Mouse (Mus musculus): ENCODE results near the gene Tmem59l. TPM values are rescaled to one million over a fixed set of nuclear protein-coding genes. Genes with fewer than 3 reads are reported as not detected.

The Tmem59l gene
- polyA plus RNA-seq, 1 experiment from 2014 or later = 1.1 TPM

GRCm38 (mm10) chr8:70438423-70438822 lies 48.7 kb downstream of the Tmem59l start:
- Histone ChIP-seq H3K27me3 (replicated peaks; ENCODE audit: control insufficient read depth, insufficient read depth, low read length) (no peaks in the 10 kb centered on the region), H3K36me3 (ENCODE audit: control insufficient read depth, insufficient read depth, low read length) (no peaks in the 10 kb centered on the region), H3K27ac (ENCODE audit: low read depth, low read length) (no peak overlapping the region), H3K9me3 (ENCODE audit: control insufficient read depth, low read length) (no peaks in the 10 kb centered on the region), H3K4me3 (ENCODE audit: low read depth, low read length) (peak overlapping the region; percentile 70), H3K9ac (ENCODE audit: low read depth, low read length) (peak overlapping the region; percentile 60; the same call in 1 of the 2 replicates), H3K4me2 (peak overlapping the region; percentile 90), H3K4me1 (replicated peaks; ENCODE audit: control insufficient read depth, insufficient read depth, low read length) (peaks cover 6% of the 10 kb centered on the region)
- DNase-seq (ENCODE audit: low spot score) = no peak
- 83% methylated on average over 2 of the region's 2 CpGs for WGBS
- ATAC-seq (replicated peaks; ENCODE audit: low FRiP score) = no peak

GRCm38 (mm10) chr8:70435156-70435555 lies 52.0 kb downstream of the Tmem59l start:
- Histone ChIP-seq H3K4me3 (ENCODE audit: low read depth, low read length) (no peak overlapping the region), H3K4me2 (no peak overlapping the region), H3K27me3 (replicated peaks; ENCODE audit: control insufficient read depth, insufficient read depth, low read length) (no peaks in the 10 kb centered on the region), H3K9me3 (ENCODE audit: control insufficient read depth, low read length) (no peaks in the 10 kb centered on the region), H3K9ac (ENCODE audit: low read depth, low read length) (no peak overlapping the region), H3K4me1 (replicated peaks; ENCODE audit: control insufficient read depth, insufficient read depth, low read length) (peaks cover 9% of the 10 kb centered on the region), H3K36me3 (ENCODE audit: control insufficient read depth, insufficient read depth, low read length) (no peaks in the 10 kb centered on the region), H3K27ac (ENCODE audit: low read depth, low read length) (no peak overlapping the region)
- WGBS = 90% methylated on average over 5 of the region's 5 CpGs
- no peak for DNase-seq (ENCODE audit: low spot score)
- no peak for ATAC-seq (replicated peaks; ENCODE audit: low FRiP score)

Other genes starting within 250 kb of the Tmem59l start
- gene Homer3, start 204.5 kb downstream of the Tmem59l start, polyA plus RNA-seq (2014; fragmentation: Nextera tagmentation; extraction: Ambion mirVana) = 33.9 and 37.9 TPM in 2 replicates
- gene Ddx49, start 184.9 kb downstream of the Tmem59l start, polyA plus RNA-seq (2014; fragmentation: Nextera tagmentation; extraction: Ambion mirVana) = 56.5 and 59.1 TPM in 2 replicates
- 281 and 298 TPM in 2 replicates for gene Cope, start 184.8 kb downstream of the Tmem59l start, polyA plus RNA-seq (2014; fragmentation: Nextera tagmentation; extraction: Ambion mirVana)
- gene Cers1, start 171.6 kb downstream of the Tmem59l start, polyA plus RNA-seq (2014; fragmentation: Nextera tagmentation; extraction: Ambion mirVana) = 1.1 and 1.2 TPM in 2 replicates
- gene Gdf1, start 157.5 kb downstream of the Tmem59l start, polyA plus RNA-seq (2014; fragmentation: Nextera tagmentation; extraction: Ambion mirVana) = 1.6 and 2.6 TPM in 2 replicates
- gene Upf1, start 134.1 kb downstream of the Tmem59l start, polyA plus RNA-seq (2014; fragmentation: Nextera tagmentation; extraction: Ambion mirVana) = 21.1 and 23.7 TPM in 2 replicates
- gene Comp, start 113.8 kb downstream of the Tmem59l start, polyA plus RNA-seq (2014; fragmentation: Nextera tagmentation; extraction: Ambion mirVana) = 0.43 and 0.48 TPM in 2 replicates
- gene Crtc1, start 47.8 kb downstream of the Tmem59l start, polyA plus RNA-seq (2014; fragmentation: Nextera tagmentation; extraction: Ambion mirVana) = 11.3 and 13.1 TPM in 2 replicates
- 13.0 and 16.8 TPM in 2 replicates for gene Klhl26, start 10.4 kb downstream of the Tmem59l start, polyA plus RNA-seq (2014; fragmentation: Nextera tagmentation; extraction: Ambion mirVana)
- gene Crlf1, start 5.8 kb upstream of the Tmem59l start, polyA plus RNA-seq (2014; fragmentation: Nextera tagmentation; extraction: Ambion mirVana) = 3.8 and 5.4 TPM in 2 replicates
- gene Rex1bd, start 19.4 kb upstream of the Tmem59l start, polyA plus RNA-seq (2014; fragmentation: Nextera tagmentation; extraction: Ambion mirVana) = 113 and 120 TPM in 2 replicates
- 1,024 and 1,077 TPM in 2 replicates for gene Uba52, start 23.4 kb upstream of the Tmem59l start, polyA plus RNA-seq (2014; fragmentation: Nextera tagmentation; extraction: Ambion mirVana)
- 261 and 285 TPM in 2 replicates for gene Fkbp8, start 40.4 kb upstream of the Tmem59l start, polyA plus RNA-seq (2014; fragmentation: Nextera tagmentation; extraction: Ambion mirVana)
- 68.8 and 75.2 TPM in 2 replicates for gene Kxd1, start 40.6 kb upstream of the Tmem59l start, polyA plus RNA-seq (2014; fragmentation: Nextera tagmentation; extraction: Ambion mirVana)
- 20.3 and 20.7 TPM in 2 replicates for gene Ell, start 52.1 kb upstream of the Tmem59l start, polyA plus RNA-seq (2014; fragmentation: Nextera tagmentation; extraction: Ambion mirVana)
- gene Isyna1, start 107.0 kb upstream of the Tmem59l start, polyA plus RNA-seq (2014; fragmentation: Nextera tagmentation; extraction: Ambion mirVana) = 177 and 188 TPM in 2 replicates
- gene Ssbp4, start 121.5 kb upstream of the Tmem59l start, polyA plus RNA-seq (2014; fragmentation: Nextera tagmentation; extraction: Ambion mirVana) = 144 and 173 TPM in 2 replicates
- gene Lrrc25, start 128.8 kb upstream of the Tmem59l start, polyA plus RNA-seq (2014; fragmentation: Nextera tagmentation; extraction: Ambion mirVana) = 4.5 and 5.3 TPM in 2 replicates
- gene Gdf15, start 145.1 kb upstream of the Tmem59l start, polyA plus RNA-seq (2014; fragmentation: Nextera tagmentation; extraction: Ambion mirVana) = 4.2 and 4.9 TPM in 2 replicates
- gene Pgpep1, start 173.0 kb upstream of the Tmem59l start, polyA plus RNA-seq (2014; fragmentation: Nextera tagmentation; extraction: Ambion mirVana) = 33.7 and 34.6 TPM in 2 replicates
- gene Lsm4, start 185.9 kb upstream of the Tmem59l start, polyA plus RNA-seq (2014; fragmentation: Nextera tagmentation; extraction: Ambion mirVana) = 342 and 357 TPM in 2 replicates
- 43.0 and 47.2 TPM in 2 replicates for gene Jund, start 211.6 kb upstream of the Tmem59l start, polyA plus RNA-seq (2014; fragmentation: Nextera tagmentation; extraction: Ambion mirVana)
- not detected in 2 replicates for gene Iqcn, start 216.1 kb upstream of the Tmem59l start, polyA plus RNA-seq (2014; fragmentation: Nextera tagmentation; extraction: Ambion mirVana)
- gene Gm3336, start 231.2 kb upstream of the Tmem59l start, polyA plus RNA-seq (2014; fragmentation: Nextera tagmentation; extraction: Ambion mirVana) = 0.15 TPM in 1 of 2 replicates, not detected in the other
- 0.83 and 1.3 TPM in 2 replicates for gene Pde4c, start 236.4 kb upstream of the Tmem59l start, polyA plus RNA-seq (2014; fragmentation: Nextera tagmentation; extraction: Ambion mirVana)

Measured in liver, embryonic 11.5 days (tissue).